Mouse (Mus musculus): Measurements from ENCODE around the gene Hoxb2. TPM values are rescaled to one million over a fixed set of nuclear protein-coding genes. Genes with fewer than 3 reads are reported as not detected.

The Hoxb2 gene
- polyA plus RNA-seq, 1 experiment from 2014 or later: 45.2 TPM

DNA sequence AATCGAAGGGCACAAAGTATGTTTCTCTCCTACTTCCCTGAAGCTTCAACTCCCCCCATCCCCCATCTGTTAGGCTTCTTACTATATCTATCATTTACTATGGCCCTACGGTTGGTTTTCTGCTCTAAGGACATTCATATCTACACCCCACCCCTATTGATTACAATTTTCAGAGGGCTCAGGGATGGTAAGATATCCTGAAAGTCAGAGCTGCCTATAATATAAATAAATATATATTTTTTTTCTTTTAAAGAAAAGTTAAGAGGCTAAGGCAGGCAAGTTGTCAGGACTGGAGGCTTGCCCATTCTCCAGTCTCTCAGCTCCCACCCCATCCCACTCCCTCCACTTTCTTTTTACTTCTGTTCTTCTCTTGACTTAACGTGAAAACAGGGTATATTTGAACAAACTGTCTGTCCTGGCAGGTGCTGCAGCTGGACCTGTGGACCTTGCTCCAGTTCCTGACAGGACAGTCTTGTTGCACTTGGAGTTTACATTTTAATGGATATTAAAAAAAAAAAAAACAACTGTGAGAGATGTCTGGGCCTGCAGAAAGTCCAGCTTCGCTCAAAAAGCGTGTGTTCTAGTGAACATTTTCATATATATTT lies 3.3 kb upstream of the Hoxb2 start:
- in situ Hi-C loops (cut with MboI; ENCODE audit: low pct_unique_long_range_greater_than_20kb): no loop called here
- ChIA-PET CTCF (interaction anchor here (0.8 to 1.8 kb wide), 5 partner anchors 15 to 274 kb away, joined by 3 to 4 read pairs (median 4); no protein-coding TSS in a partner anchor), POLR2A (interaction anchor here (0.7 to 2.8 kb wide), 13 partner anchors 8 to 205 kb away, joined by 3 to 16 read pairs (median 5); partner anchors contain the start of genes Hoxb3 and Hoxb5)
- H3K27me3 ChIP-seq: no peaks in the 10 kb centered on the region
- TF ChIP-seq CTCF (IDR thresholded peaks at IDR 0.05): no peak
- ATAC-seq (no peak), DNase-seq (ENCODE audit: low read depth, low spot score) (no peak)

DNA sequence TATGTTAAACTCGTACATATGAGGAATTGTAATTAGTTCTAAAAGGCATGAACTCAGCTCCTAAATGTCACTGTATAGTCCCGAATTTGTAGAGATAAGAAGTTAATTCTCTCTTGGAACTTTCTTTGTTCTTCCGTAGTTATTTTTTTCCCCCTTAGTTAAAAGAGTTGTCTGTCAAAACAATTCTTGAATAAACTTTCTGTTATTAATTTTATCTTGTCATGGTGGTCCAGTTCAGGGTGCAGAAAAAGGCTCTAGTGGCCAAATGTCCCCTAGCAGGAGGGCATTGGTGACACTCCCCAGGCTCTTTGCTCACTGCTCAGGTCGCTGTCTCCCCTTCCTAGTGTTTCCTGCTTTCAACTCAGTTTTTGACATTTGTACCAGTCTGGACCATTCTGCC lies 2.6 kb upstream of the Hoxb2 start:
- H3K27me3 ChIP-seq: no peaks in the 10 kb centered on the region
- DNase-seq (ENCODE audit: low read depth, low spot score): no peak
- CTCF ChIA-PET: interaction anchor here (0.8 to 2.4 kb wide), 7 partner anchors 16 to 273 kb away, joined by 3 to 12 read pairs (median 4); partner anchors contain the start of gene Hoxb5
- POLR2A ChIA-PET: interaction anchor here (0.9 to 2.4 kb wide), 12 partner anchors 9 to 196 kb away, joined by 3 to 10 read pairs (median 5); partner anchors contain the start of genes Hoxb3 and Hoxb5
- no peak for TF ChIP-seq CTCF (IDR thresholded peaks at IDR 0.05)
- in situ Hi-C loops (cut with MboI; ENCODE audit: low pct_unique_long_range_greater_than_20kb): no loop called here
- ATAC-seq: no peak

DNA sequence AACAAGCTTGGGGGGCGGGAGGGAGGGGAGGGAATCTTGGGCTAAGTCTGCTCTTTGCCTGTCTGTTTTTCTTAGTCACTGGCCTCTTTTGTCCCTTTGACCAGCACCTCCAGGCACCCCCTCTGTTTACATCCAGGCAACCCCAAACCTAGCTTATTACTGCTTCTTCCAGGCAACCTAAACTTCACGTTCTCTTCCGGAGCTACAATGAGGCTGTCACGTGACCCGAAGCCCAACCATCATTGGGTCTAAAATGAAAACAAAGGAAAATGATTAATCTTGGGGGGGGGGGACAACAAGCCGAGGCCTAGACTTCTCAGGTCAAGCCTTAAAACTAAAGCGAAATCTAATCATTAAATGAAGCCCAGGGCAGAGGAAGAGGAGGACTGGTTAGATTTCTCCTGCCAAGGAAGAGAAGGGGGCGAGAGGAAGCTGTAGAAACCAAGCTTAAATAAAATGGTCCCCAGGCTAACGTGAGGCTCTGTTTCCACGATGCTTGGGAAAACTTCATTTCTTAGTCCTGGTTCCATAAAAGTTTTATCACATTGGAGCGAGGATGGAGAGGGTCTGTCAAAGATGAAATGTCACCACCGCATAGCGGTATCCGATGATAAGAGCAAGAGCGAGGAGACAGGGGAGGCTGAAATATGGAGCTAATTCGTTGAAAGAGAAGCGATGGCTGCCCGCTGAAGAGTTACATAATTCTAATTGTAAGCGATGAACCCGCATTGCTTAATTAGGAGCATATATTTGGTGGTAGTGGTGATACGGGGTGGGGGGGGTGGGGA lies 2.0 kb upstream of the Hoxb2 start:
- POLR2A ChIA-PET: interaction anchor here (0.5 to 7.8 kb wide), 14 partner anchors 7 to 195 kb away, joined by 3 to 51 read pairs (median 6); partner anchors contain the start of genes Hoxb3 and Hoxb5
- no peak for TF ChIP-seq CTCF (IDR thresholded peaks at IDR 0.05)
- H3K27me3 ChIP-seq: no peaks in the 10 kb centered on the region
- ATAC-seq: no peak
- CTCF ChIA-PET: interaction anchor here (1.0 to 2.4 kb wide), 5 partner anchors 16 to 391 kb away, joined by 3 to 12 read pairs (median 4); partner anchors contain the start of gene Hoxb5
- DNase-seq (ENCODE audit: low read depth, low spot score): no peak
- in situ Hi-C loops (cut with MboI; ENCODE audit: low pct_unique_long_range_greater_than_20kb): no loop called here

DNA sequence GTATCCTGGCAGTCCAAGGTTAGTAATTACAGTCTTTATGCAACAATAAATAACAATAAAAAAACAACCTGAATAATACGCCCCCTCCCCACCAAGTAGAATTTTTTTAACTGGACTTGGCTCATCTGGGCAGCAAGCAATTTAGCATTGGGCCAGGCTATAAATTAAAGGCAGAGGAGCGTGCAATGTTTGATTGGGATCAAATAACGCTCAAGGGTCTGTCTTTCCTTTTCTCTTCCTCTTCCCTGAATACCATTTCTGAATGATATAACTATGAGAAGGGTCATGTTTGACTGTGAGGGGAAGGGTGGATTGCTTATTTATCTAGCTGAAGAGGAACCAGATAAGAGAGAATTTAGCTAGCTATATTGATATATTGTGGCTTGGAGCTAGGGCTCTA lies 1.3 kb upstream of the Hoxb2 start:
- H3K27me3 ChIP-seq: no peaks in the 10 kb centered on the region
- no peak for ATAC-seq
- no peak for TF ChIP-seq CTCF (IDR thresholded peaks at IDR 0.05)
- DNase-seq (ENCODE audit: low read depth, low spot score): no peak
- in situ Hi-C loops (cut with MboI; ENCODE audit: low pct_unique_long_range_greater_than_20kb): no loop called here
- ChIA-PET CTCF (interaction anchor here (1.4 to 2.4 kb wide), 4 partner anchors 17 to 391 kb away, joined by 4 to 12 read pairs (median 4); partner anchors contain the start of gene Hoxb5), POLR2A (interaction anchor here (0.5 to 7.8 kb wide), 10 partner anchors 8 to 194 kb away, joined by 3 to 51 read pairs (median 6); partner anchors contain the start of gene Hoxb5)

DNA sequence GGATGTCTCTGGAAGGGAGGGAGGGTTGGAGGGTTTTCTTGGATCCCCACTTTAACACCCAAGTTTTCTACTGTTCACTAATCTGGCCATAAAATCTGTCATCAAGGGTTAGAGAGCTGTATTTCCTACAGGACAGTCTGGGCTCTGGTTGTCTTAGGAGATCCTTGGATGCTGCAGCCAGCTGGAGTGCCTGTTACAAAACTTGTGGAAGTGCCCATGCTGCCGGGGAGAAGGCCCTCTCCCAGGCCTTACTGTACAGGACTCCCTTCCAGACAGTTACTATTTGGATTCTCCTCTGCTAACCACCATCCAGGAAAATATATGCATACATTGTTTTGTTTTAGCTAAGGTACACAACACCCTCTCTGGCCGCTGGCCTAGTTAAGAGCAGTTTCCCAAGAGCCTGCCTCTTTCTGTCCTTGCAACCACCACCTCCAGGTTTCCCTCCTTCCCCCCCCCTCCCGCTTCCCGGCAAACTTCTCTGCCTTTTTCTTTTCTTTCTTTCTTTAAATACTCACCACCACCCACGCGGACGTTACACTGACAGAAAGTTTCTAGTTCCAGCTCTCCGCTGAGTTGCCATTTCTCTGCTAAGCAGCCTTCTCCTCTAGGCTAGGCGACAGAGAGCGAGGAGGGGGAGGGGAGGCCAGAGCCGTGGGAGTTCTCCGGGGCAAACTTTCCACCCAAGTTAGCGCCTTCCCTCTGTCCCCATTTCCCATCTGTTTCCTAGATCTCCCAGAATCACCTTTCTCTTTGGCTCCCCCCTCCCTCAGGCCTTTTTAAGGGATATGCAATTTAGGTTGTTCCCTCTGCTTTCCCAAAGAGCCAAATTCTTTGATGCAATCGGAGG lies 609 bp upstream of the Hoxb2 start:
- ChIA-PET CTCF (interaction anchor here (1.4 to 2.4 kb wide), 2 partner anchors 45 to 390 kb away, joined by 4 to 12 read pairs; partner anchors contain the start of gene Hoxb5), POLR2A (interaction anchor here (0.8 to 7.8 kb wide), 7 partner anchors 9 to 206 kb away, joined by 3 to 51 read pairs (median 12); no protein-coding TSS in a partner anchor)
- DNase-seq (ENCODE audit: low read depth, low spot score) (no peak), ATAC-seq (peak; percentile 26)
- in situ Hi-C loops (cut with MboI; ENCODE audit: low pct_unique_long_range_greater_than_20kb): loop anchor here (5.0 kb wide), 2 partner anchors 37 to 63 kb away; no protein-coding TSS in a partner anchor
- no peak for TF ChIP-seq CTCF (IDR thresholded peaks at IDR 0.05)
- H3K27me3 ChIP-seq: no peaks in the 10 kb centered on the region

DNA sequence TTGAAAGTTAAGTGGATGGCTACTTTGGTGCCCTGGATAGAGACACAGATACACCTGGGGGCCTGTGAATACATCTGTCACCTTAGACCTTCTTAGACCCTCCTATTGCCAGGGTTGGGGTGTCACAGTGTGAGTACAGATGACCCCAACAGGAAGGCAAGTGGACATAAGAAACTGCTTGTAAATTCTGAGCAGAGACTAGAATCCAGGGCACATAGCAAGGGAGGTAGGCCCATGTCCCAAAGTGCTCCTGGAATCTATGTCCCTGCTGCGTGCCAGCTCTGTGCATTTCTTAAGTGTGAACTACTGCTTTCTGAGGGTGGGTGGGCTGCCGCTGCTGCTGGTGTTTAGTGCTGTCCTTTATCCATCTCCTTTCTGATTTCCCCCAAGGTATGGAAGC lies 466 bp downstream of the Hoxb2 start:
- ChIA-PET CTCF (interaction anchor here (0.8 kb wide), 1 partner anchor 22 kb away, joined by 3 read pairs; no protein-coding TSS in a partner anchor), POLR2A (interaction anchor here (0.5 to 7.8 kb wide), 12 partner anchors 10 to 463 kb away, joined by 3 to 51 read pairs (median 6); no protein-coding TSS in a partner anchor)
- DNase-seq (ENCODE audit: low read depth, low spot score) (no peak), ATAC-seq (no peak)
- in situ Hi-C loops (cut with MboI; ENCODE audit: low pct_unique_long_range_greater_than_20kb): loop anchor here (5.0 kb wide), 2 partner anchors 38 to 62 kb away; no protein-coding TSS in a partner anchor
- TF ChIP-seq CTCF (IDR thresholded peaks at IDR 0.05): no peak
- no peaks in the 10 kb centered on the region for H3K27me3 ChIP-seq

DNA sequence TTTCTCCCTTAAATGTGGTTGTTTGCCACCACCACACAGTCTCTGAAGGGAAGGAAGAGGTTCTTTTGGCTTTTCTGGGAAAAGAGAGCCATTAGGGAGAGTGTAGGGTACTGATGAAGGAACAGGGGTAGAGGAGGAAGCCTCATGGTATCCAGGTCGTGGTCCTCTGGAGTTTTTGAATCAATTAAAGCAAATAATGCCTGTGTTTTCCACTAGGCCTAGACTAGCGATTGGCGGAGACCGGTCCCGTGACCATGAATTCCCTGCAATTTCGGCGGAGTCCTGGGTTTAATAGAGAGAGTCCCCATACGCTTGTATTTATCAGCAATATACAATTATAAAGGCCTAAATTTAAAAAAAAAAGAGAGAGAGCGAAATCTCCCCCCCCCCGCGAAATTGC lies 987 bp downstream of the Hoxb2 start:
- no peaks in the 10 kb centered on the region for H3K27me3 ChIP-seq
- CTCF ChIA-PET: interaction anchor here (0.8 to 1.3 kb wide), 2 partner anchors 22 to 268 kb away, joined by 3 read pairs; no protein-coding TSS in a partner anchor

DNA sequence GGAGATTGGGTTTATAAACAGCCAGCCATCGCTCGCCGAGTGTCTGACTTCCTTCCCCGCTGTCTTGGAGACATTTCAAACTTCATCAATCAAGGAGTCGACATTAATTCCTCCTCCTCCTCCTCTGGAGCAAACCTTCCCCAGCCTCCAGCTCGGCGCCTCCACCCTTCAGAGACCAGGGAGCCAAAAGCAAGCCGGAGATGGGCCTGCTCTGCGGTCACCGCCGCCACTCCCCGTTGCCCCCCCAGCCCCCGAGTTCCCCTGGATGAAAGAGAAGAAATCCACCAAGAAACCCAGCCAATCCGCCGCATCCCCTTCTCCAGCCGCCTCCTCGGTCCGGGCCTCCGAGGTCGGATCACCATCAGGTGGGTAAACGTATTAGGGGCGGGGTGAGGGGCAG lies 1.5 kb downstream of the Hoxb2 start:
- CTCF ChIA-PET: interaction anchor here (1.3 to 1.8 kb wide), 3 partner anchors 18 to 269 kb away, joined by 3 to 4 read pairs (median 4); no protein-coding TSS in a partner anchor
- in situ Hi-C loops (cut with MboI; ENCODE audit: low pct_unique_long_range_greater_than_20kb): loop anchor here (5.0 kb wide), 2 partner anchors 40 to 60 kb away; no protein-coding TSS in a partner anchor
- no peak for TF ChIP-seq CTCF (IDR thresholded peaks at IDR 0.05)
- ATAC-seq (peak; percentile 12), DNase-seq (ENCODE audit: low read depth, low spot score) (no peak)
- POLR2A ChIA-PET: interaction anchor here (0.6 to 7.8 kb wide), 14 partner anchors 11 to 377 kb away, joined by 3 to 51 read pairs (median 9); partner anchors contain the start of genes Hoxb4 and Hoxb5
- H3K27me3 ChIP-seq: no peaks in the 10 kb centered on the region

More for the DNA sequence above, 987 bp downstream of the Hoxb2 start:
- no peak for DNase-seq (ENCODE audit: low read depth, low spot score)
- no peak for ATAC-seq
- POLR2A ChIA-PET: interaction anchor here (0.6 to 7.8 kb wide), 11 partner anchors 10 to 190 kb away, joined by 3 to 51 read pairs (median 8); no protein-coding TSS in a partner anchor
- TF ChIP-seq CTCF (IDR thresholded peaks at IDR 0.05): no peak
- in situ Hi-C loops (cut with MboI; ENCODE audit: low pct_unique_long_range_greater_than_20kb): loop anchor here (5.0 kb wide), 2 partner anchors 39 to 61 kb away; no protein-coding TSS in a partner anchor

All from Patski (cell line).